Mouse (Mus musculus) kidney, postnatal 14 days (tissue): Measurements from ENCODE around the gene Cfap57.
A peak's percentile ranks its signal among the peaks of the same experiment; 100 is the strongest.

Experiments used
- DNase-seq: peaks from one replicate; pipeline ENCODE4 v3.0.0; 2022; ENCODE audit warnings: mixed read lengths

Gene Cfap57

GRCm38 (mm10) chr4:118620279-118620966 is at the start of gene Cfap57, which contains the start of gene Ebna1bp2:
Gene Cfap57 (minus strand): TSS chr4:118620777.
Gene Ebna1bp2 (plus strand): TSS chr4:118620799.
- peak; percentile 93 for DNase-seq

DNA sequence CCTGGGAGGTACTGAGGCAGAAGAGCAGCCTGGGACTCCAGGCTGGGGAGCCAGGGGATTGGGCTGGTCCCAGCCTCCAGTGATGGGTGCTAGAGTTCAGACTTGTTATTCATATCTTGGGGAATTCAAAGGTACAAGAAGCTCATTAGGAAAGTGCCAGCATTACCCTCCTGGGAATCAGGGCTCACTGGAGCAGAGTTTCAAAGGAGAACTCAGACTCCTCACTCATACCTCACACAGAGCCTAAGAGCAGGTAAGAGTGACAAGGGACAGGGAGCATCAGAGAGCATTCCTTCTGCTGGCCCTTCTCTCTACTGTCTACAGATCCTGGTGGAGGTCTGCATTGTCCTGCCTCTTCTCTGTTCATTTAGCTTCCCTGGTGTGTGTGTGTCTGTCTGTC is 38.1 kb upstream of the Cfap57 start, which contains the start of gene Olfr62:
TSS of gene Olfr62 (plus strand) at position 301 of the 400 bp plus-strand sequence.
- no peak for DNase-seq

- peak; percentile 34 for DNase-seq
These were observed 24.7 kb upstream of the Cfap57 start for GRCm38 (mm10) chr4:118645234-118645633.

- DNase-seq = peak; percentile 33
These were observed 22.0 kb upstream of the Cfap57 start for GRCm38 (mm10) chr4:118642346-118643190.

GRCm38 (mm10) chr4:118630261-118630660 is 9.7 kb upstream of the Cfap57 start:
- no peak for DNase-seq

DNA sequence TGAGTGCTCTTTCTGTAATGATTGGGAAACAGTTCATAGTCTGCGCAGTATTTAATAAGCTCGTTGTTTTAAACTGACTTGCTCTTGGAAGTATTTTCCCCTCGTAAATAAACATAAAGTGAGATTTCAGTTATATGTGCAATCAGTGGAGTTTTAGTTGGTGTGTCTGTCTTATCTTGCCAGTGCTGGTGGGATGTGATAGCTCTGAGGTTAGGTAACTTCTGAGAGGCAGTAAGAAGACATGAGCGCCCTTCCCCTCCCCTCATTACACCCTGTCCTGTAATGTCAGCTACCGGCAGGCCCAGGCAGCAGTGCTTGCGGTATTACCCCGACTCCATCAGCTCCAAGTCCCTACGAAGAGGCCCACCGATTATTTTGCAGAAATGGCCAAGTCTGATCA is 1.2 kb upstream of the Cfap57 start:
- DNase-seq = no peak

DNA sequence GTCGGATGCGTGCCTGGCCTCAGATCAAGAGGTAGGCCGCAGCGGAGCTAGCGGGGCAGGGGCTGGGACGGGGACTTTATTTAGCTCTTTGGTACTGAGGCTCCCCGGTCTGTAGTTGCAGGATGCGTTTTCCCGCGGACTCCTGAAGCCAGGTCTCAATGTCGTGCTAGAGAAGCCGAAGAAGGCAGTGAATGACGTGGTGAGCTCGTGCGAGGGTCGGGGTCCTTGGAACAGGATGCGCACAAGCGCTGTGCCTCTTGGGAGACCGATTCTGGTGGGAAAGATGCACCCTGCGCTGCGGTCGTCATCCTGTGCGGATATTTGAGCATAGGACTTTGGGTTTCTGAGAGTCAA is 367 bp upstream of the Cfap57 start:
- DNase-seq = no peak

- DNase-seq = no peak
These were observed 5.2 kb downstream of the Cfap57 start for GRCm38 (mm10) chr4:118615412-118615811.

GRCm38 (mm10) chr4:118612619-118613018 is 8.0 kb downstream of the Cfap57 start:
- DNase-seq = peak; percentile 34

DNA sequence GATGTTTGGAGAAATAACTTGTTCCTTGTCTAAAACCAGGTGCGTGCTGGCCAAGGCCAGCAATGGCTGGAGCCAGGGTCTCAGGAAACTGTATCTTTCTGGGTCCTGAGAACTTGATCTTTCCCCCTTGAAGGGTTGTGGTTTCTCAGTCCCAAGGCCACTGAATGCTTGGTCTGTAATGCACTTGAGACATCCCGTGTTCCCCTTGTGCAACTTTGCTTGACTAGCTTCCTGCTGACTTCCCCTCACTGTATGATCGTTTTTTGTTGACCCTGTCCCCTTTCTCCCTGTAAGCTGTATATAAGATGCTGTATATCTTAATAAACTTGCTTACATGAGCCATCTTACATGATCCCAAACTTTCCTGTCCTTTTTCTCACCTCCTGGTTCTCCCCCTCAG is 10.7 kb downstream of the Cfap57 start:
- no peak for DNase-seq

GRCm38 (mm10) chr4:118604065-118604464 is 16.5 kb downstream of the Cfap57 start:
- no peak for DNase-seq

GRCm38 (mm10) chr4:118589733-118590130 is 30.8 kb downstream of the Cfap57 start:
- DNase-seq = no peak

GRCm38 (mm10) chr4:118589053-118589732 is 31.4 kb downstream of the Cfap57 start:
- no peak for DNase-seq

GRCm38 (mm10) chr4:118582629-118583028 is 37.9 kb downstream of the Cfap57 start:
- no peak for DNase-seq

- DNase-seq = no peak
These were observed 39.1 kb downstream of the Cfap57 start for GRCm38 (mm10) chr4:118581508-118581907.

DNA sequence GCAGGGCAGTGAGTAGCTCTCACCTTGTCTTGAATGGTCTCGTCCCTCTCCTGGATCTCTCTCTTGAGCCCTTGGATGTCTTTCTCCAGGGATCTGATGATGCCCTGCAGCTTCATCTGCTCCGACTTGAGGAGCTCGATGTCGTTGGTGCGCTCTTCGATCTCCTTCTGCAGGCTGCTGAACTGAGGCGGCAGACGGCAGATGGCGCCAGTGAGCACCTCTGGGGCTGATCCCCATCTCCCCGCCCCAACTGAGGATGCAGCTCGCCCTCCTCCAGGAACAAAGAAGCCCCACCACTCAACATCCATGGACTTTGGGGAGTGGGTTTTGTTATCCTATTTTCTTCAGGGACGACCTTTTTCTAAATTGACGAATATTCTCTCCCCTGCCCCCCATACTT is 41.3 kb downstream of the Cfap57 start:
- DNase-seq = peak; percentile 14

GRCm38 (mm10) chr4:118576097-118576496 is 44.5 kb downstream of the Cfap57 start:
- DNase-seq = peak; percentile 83

GRCm38 (mm10) chr4:118571441-118571840 is 49.1 kb downstream of the Cfap57 start:
- no peak for DNase-seq

- no peak for DNase-seq
These were observed 51.3 kb downstream of the Cfap57 start for GRCm38 (mm10) chr4:118569320-118569719.

DNA sequence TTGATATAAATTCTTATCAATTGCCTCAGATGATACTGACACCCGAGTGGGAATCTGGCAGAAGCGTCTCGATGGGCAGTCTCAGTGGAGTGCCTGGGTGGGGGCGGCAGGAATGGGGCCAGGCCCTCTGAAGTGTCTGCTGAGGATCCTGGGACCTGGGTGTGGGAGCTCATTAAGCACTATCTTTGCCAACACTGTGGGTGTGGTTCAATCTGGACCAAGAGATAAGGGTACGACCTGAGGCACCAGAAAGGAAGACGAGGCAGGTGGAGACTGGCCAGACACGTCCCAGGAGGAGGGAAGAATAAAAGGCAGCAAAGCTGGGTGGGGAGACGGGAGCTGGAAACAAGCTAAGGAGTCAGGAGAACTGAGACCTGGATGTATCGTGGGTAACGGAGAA is 51.9 kb downstream of the Cfap57 start:
- DNase-seq = no peak

- peak; percentile 67 for DNase-seq
These were observed 54.4 kb downstream of the Cfap57 start for GRCm38 (mm10) chr4:118566161-118566676.

- DNase-seq = no peak
These were observed 55.7 kb downstream of the Cfap57 start for GRCm38 (mm10) chr4:118564926-118565279.
